Mouse (Mus musculus) heart, postnatal 0 days (tissue): ENCODE results near the gene Olfr787.

Experiments used
- CTCF ChIP-seq: IDR thresholded peaks from 2 replicates; pipeline ENCODE4 v1.5.1; 2016; ENCODE audit warnings: antibody characterized with exemption, control low read depth, low read depth
- EP300 ChIP-seq: IDR thresholded peaks from 2 replicates; pipeline ENCODE4 v1.6.1; 2016; ENCODE audit warnings: antibody characterized with exemption, low read depth

- TF ChIP-seq CTCF (no peak), EP300 (no peak)
Observed at GRCm38 (mm10) chr10:129427006-129427405, 34.7 kb upstream of the Olfr787 start, which contains the start of gene Olfr786.
